Mouse (Mus musculus): ENCODE results near the gene Tmbim4. TPM values are rescaled to one million over a fixed set of nuclear protein-coding genes. Genes with fewer than 3 reads are reported as not detected.

Tmbim4 gene
- polyA plus RNA-seq, 1 experiment from 2014 or later, result 110 TPM

DNA sequence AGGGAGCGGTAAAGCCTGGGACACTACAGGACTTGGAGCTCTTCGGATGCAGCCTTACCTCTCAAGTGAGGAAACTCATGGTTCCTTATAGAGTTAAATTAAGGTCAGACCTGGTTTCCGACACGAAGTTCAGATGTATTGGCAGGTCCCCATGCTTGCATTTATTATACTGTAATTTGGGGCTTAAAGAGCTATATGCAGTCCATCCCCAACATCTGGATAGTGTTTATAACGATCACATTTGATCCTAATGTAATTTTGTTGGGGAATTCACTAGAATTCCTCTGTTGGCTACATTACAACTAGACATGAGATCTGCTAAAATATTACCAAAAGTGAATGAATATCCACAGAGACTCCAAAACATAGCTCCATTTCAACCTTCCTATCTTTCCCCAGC lies 44.3 kb downstream of the Tmbim4 start:
- no peak for ATAC-seq (ENCODE audit: insufficient number of reproducible peaks, insufficient read depth, low FRiP score, low read depth)
- H3K4me3 ChIP-seq (ENCODE audit: low read depth, low read length), result no peak overlapping the region
- H3K27me3 ChIP-seq (ENCODE audit: control insufficient read depth, insufficient read depth, low read length), result no peaks in the 10 kb centered on the region
- no peak overlapping the region for H3K9ac ChIP-seq (replicated peaks; ENCODE audit: low read depth, low read length)
- no peak overlapping the region for H3K4me2 ChIP-seq (replicated peaks; ENCODE audit: low read depth, low read length)
- H3K4me1 ChIP-seq (ENCODE audit: control insufficient read depth, insufficient read depth, low read length), result peaks cover 4% of the 10 kb centered on the region; the same call in 1 of the 2 replicates
- no peaks in the 10 kb centered on the region for H3K36me3 ChIP-seq (ENCODE audit: control insufficient read depth, insufficient read depth, low read length)
- no peaks in the 10 kb centered on the region for H3K9me3 ChIP-seq (ENCODE audit: control insufficient read depth, low read depth, low read length)
- 59% methylated on average over 5 of the region's 5 CpGs for WGBS
- no peak overlapping the region for H3K27ac ChIP-seq (ENCODE audit: low read length)

DNA sequence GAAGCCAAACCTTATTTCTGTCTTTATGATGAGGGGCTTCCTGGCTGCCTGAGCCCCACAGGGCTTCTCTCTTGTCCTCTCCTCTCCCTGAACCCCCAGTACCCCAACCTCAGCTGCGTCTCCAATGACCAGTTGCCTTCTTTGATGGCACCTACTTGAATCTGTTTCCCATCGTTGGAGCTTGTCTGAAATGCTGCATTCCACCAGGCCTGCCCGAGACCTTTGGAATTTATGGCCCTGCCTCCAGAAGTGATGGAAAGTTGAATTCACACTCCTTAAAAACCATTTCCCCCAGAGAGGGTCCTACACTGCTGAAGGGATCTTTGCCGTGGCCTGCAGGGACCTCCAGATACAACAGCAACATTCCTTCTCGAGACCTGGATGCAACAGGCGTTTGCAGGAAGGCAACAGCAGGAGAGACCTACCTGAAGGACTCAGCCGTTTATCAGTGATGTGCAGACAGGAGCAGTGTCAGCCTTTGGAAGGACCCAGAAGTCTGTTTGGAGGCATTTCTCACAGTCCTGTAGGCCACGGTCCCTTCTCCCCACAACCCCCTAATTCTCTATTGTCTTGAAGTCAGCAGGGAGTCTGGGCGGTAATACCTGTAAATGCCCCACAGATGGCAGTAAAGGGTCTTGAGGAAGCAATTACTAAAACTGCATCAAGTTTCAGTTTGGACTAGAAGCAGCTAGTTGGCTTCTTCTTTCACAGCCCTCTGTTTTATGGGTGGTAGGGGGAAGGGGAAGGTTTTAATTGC lies 45.8 kb downstream of the Tmbim4 start:
- Histone ChIP-seq H3K27me3 (ENCODE audit: control insufficient read depth, insufficient read depth, low read length) (no peaks in the 10 kb centered on the region), H3K9me3 (ENCODE audit: control insufficient read depth, low read depth, low read length) (no peaks in the 10 kb centered on the region), H3K4me1 (ENCODE audit: control insufficient read depth, insufficient read depth, low read length) (peaks cover 4% of the 10 kb centered on the region; the same call in 1 of the 2 replicates), H3K27ac (ENCODE audit: low read length) (no peak overlapping the region), H3K9ac (replicated peaks; ENCODE audit: low read depth, low read length) (no peak overlapping the region), H3K4me2 (replicated peaks; ENCODE audit: low read depth, low read length) (no peak overlapping the region), H3K36me3 (ENCODE audit: control insufficient read depth, insufficient read depth, low read length) (no peaks in the 10 kb centered on the region), H3K4me3 (ENCODE audit: low read depth, low read length) (no peak overlapping the region)
- ATAC-seq (ENCODE audit: insufficient number of reproducible peaks, insufficient read depth, low FRiP score, low read depth), result no peak
- WGBS, result 28% methylated on average over 9 of the region's 9 CpGs

DNA sequence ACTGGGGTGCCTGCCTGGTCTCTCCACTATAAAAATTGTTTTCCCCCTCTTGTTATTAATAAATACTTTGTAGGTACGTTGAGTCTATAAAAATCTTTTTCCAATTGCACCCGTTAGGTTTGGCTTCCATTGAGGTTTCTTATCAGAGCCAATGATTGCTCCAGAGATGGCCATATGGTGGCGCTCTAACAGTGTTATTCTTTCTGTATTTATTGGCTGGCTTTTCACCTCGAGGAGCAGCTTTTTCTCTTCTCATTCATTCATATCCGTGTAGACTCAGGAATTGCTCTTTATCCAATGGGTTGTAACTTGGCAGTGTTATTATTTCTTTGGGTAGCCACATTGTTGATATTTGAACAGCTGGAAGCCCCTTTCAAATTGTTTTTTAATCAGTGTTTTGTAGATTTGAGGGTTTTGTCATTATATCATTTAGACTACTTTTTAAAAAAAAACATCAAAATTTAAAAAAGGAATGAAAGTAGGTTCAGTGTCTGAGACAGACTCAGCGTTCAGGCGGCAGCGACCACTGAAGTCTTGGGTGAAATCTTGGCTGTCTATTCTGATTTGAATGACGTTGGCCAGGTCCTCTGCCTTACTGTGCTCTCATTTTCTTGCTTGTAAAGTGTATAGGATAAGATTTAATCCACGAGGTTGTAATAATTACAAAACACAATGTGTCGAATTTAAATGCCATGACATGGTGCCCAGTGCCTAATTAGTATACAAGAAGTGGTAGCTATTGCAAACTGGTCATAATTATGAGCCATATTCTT lies 49.7 kb downstream of the Tmbim4 start:
- 52% methylated on average over 11 of the region's 11 CpGs for WGBS
- H3K9me3 ChIP-seq (ENCODE audit: control insufficient read depth, low read depth, low read length), result no peaks in the 10 kb centered on the region
- H3K4me3 ChIP-seq (ENCODE audit: low read depth, low read length), result no peak overlapping the region
- no peak overlapping the region for H3K9ac ChIP-seq (replicated peaks; ENCODE audit: low read depth, low read length)
- H3K27me3 ChIP-seq (ENCODE audit: control insufficient read depth, insufficient read depth, low read length), result no peaks in the 10 kb centered on the region
- H3K4me1 ChIP-seq (ENCODE audit: control insufficient read depth, insufficient read depth, low read length), result peaks cover 8% of the 10 kb centered on the region; the same call in 1 of the 2 replicates
- no peaks in the 10 kb centered on the region for H3K36me3 ChIP-seq (ENCODE audit: control insufficient read depth, insufficient read depth, low read length)
- no peak for ATAC-seq (ENCODE audit: insufficient number of reproducible peaks, insufficient read depth, low FRiP score, low read depth)
- H3K27ac ChIP-seq (ENCODE audit: low read length), result no peak overlapping the region
- no peak overlapping the region for H3K4me2 ChIP-seq (replicated peaks; ENCODE audit: low read depth, low read length)

DNA sequence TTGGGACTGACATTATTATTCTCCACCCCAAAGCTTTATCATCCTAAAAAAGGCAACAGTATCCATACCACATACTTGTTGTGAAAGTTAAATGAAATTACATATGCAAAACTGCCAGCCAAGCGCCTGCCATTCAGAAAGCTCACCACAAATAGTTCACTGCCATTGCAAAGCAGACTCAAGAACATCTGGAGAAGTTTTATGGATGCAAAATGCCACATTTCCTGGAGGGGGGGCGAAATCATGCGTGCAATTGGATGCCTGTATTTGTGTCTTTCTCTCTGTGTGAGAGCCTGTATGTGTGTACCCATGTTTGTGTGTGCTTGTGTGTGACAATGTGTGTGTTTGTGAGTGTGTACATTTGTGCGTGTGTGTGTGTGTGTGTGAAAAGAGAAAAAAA lies 50.4 kb downstream of the Tmbim4 start:
- Histone ChIP-seq H3K9ac (replicated peaks; ENCODE audit: low read depth, low read length) (no peak overlapping the region), H3K4me2 (replicated peaks; ENCODE audit: low read depth, low read length) (no peak overlapping the region), H3K4me1 (ENCODE audit: control insufficient read depth, insufficient read depth, low read length) (peaks cover 8% of the 10 kb centered on the region; the same call in 1 of the 2 replicates), H3K27ac (ENCODE audit: low read length) (no peak overlapping the region), H3K27me3 (ENCODE audit: control insufficient read depth, insufficient read depth, low read length) (no peaks in the 10 kb centered on the region), H3K36me3 (ENCODE audit: control insufficient read depth, insufficient read depth, low read length) (no peaks in the 10 kb centered on the region), H3K9me3 (ENCODE audit: control insufficient read depth, low read depth, low read length) (no peaks in the 10 kb centered on the region), H3K4me3 (ENCODE audit: low read depth, low read length) (no peak overlapping the region)
- ATAC-seq (ENCODE audit: insufficient number of reproducible peaks, insufficient read depth, low FRiP score, low read depth), result no peak
- 89% methylated on average over 4 of the region's 4 CpGs for WGBS

DNA sequence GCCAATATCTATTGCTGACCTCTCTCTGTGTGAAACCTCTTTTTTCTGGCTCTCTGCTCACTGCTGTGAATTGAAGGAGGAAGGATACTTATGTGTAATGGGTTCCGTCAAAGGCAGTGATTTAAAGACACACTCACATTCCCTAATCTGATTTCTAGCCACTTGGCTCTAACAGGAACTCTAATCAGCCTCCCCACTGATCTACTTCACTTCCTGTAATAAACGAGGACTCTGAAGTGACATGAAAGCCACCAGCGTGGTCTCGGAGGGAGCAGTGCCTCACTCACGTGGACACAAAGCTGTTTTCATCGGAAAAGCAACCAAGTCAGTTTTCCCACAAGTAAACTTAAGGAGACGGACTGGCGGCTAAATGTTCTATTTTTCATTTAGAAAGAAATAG lies 51.4 kb downstream of the Tmbim4 start:
- Histone ChIP-seq H3K27ac (ENCODE audit: low read length) (no peak overlapping the region), H3K4me2 (replicated peaks; ENCODE audit: low read depth, low read length) (no peak overlapping the region), H3K27me3 (ENCODE audit: control insufficient read depth, insufficient read depth, low read length) (no peaks in the 10 kb centered on the region), H3K4me1 (ENCODE audit: control insufficient read depth, insufficient read depth, low read length) (0 out of 2 replicates have a peak, but pooled peaks cover 5% of the 10 kb centered on the region), H3K9me3 (ENCODE audit: control insufficient read depth, low read depth, low read length) (no peaks in the 10 kb centered on the region), H3K4me3 (ENCODE audit: low read depth, low read length) (no peak overlapping the region), H3K9ac (replicated peaks; ENCODE audit: low read depth, low read length) (no peak overlapping the region), H3K36me3 (ENCODE audit: control insufficient read depth, insufficient read depth, low read length) (no peaks in the 10 kb centered on the region)
- WGBS, result 39% methylated on average over 8 of the region's 8 CpGs
- ATAC-seq (ENCODE audit: insufficient number of reproducible peaks, insufficient read depth, low FRiP score, low read depth), result no peak

DNA sequence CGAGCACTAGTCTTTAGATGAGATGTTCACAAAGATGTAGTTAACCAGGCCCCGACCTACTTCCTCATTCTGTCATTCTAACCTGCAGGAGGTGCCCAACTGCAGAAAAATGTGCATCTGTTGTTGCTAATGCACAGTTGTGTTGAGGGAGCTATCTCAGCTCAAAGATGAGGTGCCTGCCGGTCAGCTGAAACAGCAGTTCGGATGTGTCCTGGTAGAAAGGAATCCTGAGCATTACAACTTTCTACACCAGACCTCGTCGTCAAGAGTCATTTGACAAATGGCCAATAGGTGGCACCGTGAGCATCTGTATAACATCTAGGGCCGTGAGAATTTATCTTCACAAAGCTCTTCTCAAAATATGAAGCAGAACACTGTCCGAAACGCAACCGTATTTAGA lies 55.8 kb downstream of the Tmbim4 start:
- H3K9ac ChIP-seq (replicated peaks; ENCODE audit: low read depth, low read length), result no peak overlapping the region
- H3K36me3 ChIP-seq (ENCODE audit: control insufficient read depth, insufficient read depth, low read length), result no peaks in the 10 kb centered on the region
- no peaks in the 10 kb centered on the region for H3K27me3 ChIP-seq (ENCODE audit: control insufficient read depth, insufficient read depth, low read length)
- H3K4me2 ChIP-seq (replicated peaks; ENCODE audit: low read depth, low read length), result no peak overlapping the region
- WGBS, result 17% methylated on average over 11 of the region's 11 CpGs
- H3K4me1 ChIP-seq (ENCODE audit: control insufficient read depth, insufficient read depth, low read length), result 0 out of 2 replicates have a peak, but pooled peaks cover 5% of the 10 kb centered on the region
- no peak overlapping the region for H3K4me3 ChIP-seq (ENCODE audit: low read depth, low read length)
- no peaks in the 10 kb centered on the region for H3K9me3 ChIP-seq (ENCODE audit: control insufficient read depth, low read depth, low read length)
- no peak for ATAC-seq (ENCODE audit: insufficient number of reproducible peaks, insufficient read depth, low FRiP score, low read depth)
- H3K27ac ChIP-seq (ENCODE audit: low read length), result no peak overlapping the region

DNA sequence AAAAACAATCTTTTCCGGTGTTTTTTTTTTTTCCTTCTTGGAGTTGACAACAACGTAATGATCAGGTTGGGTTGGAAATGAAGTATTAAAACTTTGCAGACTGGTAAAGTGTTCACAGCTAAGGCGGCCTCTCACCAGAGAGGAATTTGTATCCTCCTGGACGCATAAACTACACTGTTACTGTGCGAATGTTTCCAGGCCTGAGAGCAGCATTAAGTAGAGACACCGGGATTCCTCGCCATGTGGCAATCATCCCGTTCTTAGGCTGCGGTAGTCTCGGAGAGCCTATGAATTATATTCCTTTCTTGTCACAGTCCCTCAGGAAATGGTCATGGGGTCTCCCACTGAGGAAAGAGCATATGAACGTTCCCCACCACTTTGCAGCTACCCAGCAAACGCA lies 66.4 kb downstream of the Tmbim4 start:
- 63% methylated on average over 12 of the region's 12 CpGs for WGBS
- H3K27me3 ChIP-seq (ENCODE audit: control insufficient read depth, insufficient read depth, low read length), result no peaks in the 10 kb centered on the region
- ATAC-seq (ENCODE audit: insufficient number of reproducible peaks, insufficient read depth, low FRiP score, low read depth), result no peak
- H3K27ac ChIP-seq (ENCODE audit: low read length), result no peak overlapping the region
- H3K9ac ChIP-seq (replicated peaks; ENCODE audit: low read depth, low read length), result no peak overlapping the region
- H3K4me1 ChIP-seq (ENCODE audit: control insufficient read depth, insufficient read depth, low read length), result peaks cover 9% of the 10 kb centered on the region; the same call in 1 of the 2 replicates
- no peak overlapping the region for H3K4me3 ChIP-seq (ENCODE audit: low read depth, low read length)
- no peak overlapping the region for H3K4me2 ChIP-seq (replicated peaks; ENCODE audit: low read depth, low read length)
- no peaks in the 10 kb centered on the region for H3K36me3 ChIP-seq (ENCODE audit: control insufficient read depth, insufficient read depth, low read length)
- H3K9me3 ChIP-seq (ENCODE audit: control insufficient read depth, low read depth, low read length), result no peaks in the 10 kb centered on the region

DNA sequence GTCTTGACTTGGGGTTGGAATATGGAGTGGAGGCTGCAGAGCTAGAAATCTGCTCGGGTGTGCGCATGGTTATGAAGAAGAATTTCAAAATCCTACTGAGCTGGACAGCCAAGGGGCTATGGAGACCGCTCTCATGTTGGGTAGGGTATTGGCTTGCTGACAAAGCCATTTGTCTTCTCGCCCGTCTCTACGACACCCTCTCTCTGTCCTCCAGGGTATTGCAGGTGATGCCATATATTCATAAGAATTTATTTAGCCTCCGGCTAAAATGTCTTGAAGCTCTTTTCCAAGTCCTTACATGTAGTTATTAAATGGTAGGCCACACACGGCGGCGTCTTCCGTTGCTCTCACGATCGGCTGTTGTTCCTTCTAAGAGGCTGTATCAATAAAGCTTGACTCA lies 68.6 kb downstream of the Tmbim4 start:
- no peak overlapping the region for H3K9ac ChIP-seq (replicated peaks; ENCODE audit: low read depth, low read length)
- no peak overlapping the region for H3K4me2 ChIP-seq (replicated peaks; ENCODE audit: low read depth, low read length)
- H3K9me3 ChIP-seq (ENCODE audit: control insufficient read depth, low read depth, low read length), result no peaks in the 10 kb centered on the region
- no peak overlapping the region for H3K4me3 ChIP-seq (ENCODE audit: low read depth, low read length)
- 96% methylated on average over 13 of the region's 13 CpGs for WGBS
- H3K36me3 ChIP-seq (ENCODE audit: control insufficient read depth, insufficient read depth, low read length), result no peaks in the 10 kb centered on the region
- no peaks in the 10 kb centered on the region for H3K27me3 ChIP-seq (ENCODE audit: control insufficient read depth, insufficient read depth, low read length)
- H3K27ac ChIP-seq (ENCODE audit: low read length), result no peak overlapping the region
- H3K4me1 ChIP-seq (ENCODE audit: control insufficient read depth, insufficient read depth, low read length), result peaks cover 17% of the 10 kb centered on the region; the same call in 1 of the 2 replicates
- ATAC-seq (ENCODE audit: insufficient number of reproducible peaks, insufficient read depth, low FRiP score, low read depth), result no peak
